Mouse (Mus musculus) lung, postnatal 36 days (tissue): Measurements from ENCODE around the gene Mettl22.

Experiments
- DNase-seq: peaks from one replicate; pipeline ENCODE4 v3.0.0; 2022; ENCODE audit warnings: mixed read lengths

Gene Mettl22

GRCm38 (mm10) chr16:8513236-8513906 lies 42.8 kb downstream of the Mettl22 start, which contains the start of gene Abat:
Gene Abat (plus strand): TSS chr16:8513429.
- peak; percentile 91 for DNase-seq

GRCm38 (mm10) chr16:8514180-8514579 lies 43.6 kb downstream of the Mettl22 start:
- DNase-seq: peak; percentile 17

GRCm38 (mm10) chr16:8520525-8520924 lies 49.9 kb downstream of the Mettl22 start:
- no peak for DNase-seq

- no peak for DNase-seq
These were observed 50.7 kb downstream of the Mettl22 start for GRCm38 (mm10) chr16:8521322-8521721.

- peak; percentile 16 for DNase-seq
These were observed 53.0 kb downstream of the Mettl22 start for GRCm38 (mm10) chr16:8523480-8524144.

GRCm38 (mm10) chr16:8524163-8524847 lies 53.7 kb downstream of the Mettl22 start:
- DNase-seq: no peak

- DNase-seq: no peak
These were observed 54.7 kb downstream of the Mettl22 start for GRCm38 (mm10) chr16:8525293-8525692.

GRCm38 (mm10) chr16:8525877-8526276 lies 55.3 kb downstream of the Mettl22 start:
- DNase-seq: no peak

- DNase-seq: no peak
These were observed 58.8 kb downstream of the Mettl22 start for GRCm38 (mm10) chr16:8529389-8529788.

- DNase-seq: no peak
These were observed 59.4 kb downstream of the Mettl22 start for GRCm38 (mm10) chr16:8530018-8530417.

GRCm38 (mm10) chr16:8532461-8532860 lies 61.9 kb downstream of the Mettl22 start:
- no peak for DNase-seq

- DNase-seq: peak; percentile 1
These were observed 62.3 kb downstream of the Mettl22 start for GRCm38 (mm10) chr16:8532894-8533293.

- no peak for DNase-seq
These were observed 62.9 kb downstream of the Mettl22 start for GRCm38 (mm10) chr16:8533477-8533876.

GRCm38 (mm10) chr16:8534466-8535200 lies 64.0 kb downstream of the Mettl22 start:
- no peak for DNase-seq

GRCm38 (mm10) chr16:8535411-8535810 lies 64.8 kb downstream of the Mettl22 start:
- peak; percentile 4 for DNase-seq

- DNase-seq: no peak
These were observed 68.7 kb downstream of the Mettl22 start for GRCm38 (mm10) chr16:8539150-8539865.
